Mouse (Mus musculus): ENCODE results near the gene Vmn2r47.
"Not testable (repeated sequence)": the region's sequence is repeated elsewhere in the genome, so short reads cannot be mapped to it uniquely, and the experiment has no call there.

The Vmn2r47 gene

GRCm38 (mm10) chr7:9841225-9841624 lies at the start of gene Vmn2r47:
Vmn2r47 (minus strand) TSS chr7:9841325.
- not testable (repeated sequence) for DNase-seq (ENCODE audit: low read depth, low spot score)

- DNase-seq (ENCODE audit: low read depth, low spot score): not testable (repeated sequence)
These were observed 70.7 kb downstream of the Vmn2r47 start, which contains the start of gene Vmn2r46 for GRCm38 (mm10) chr7:9770471-9770870. Vmn2r46 (minus strand) TSS chr7:9770571.
